ENCODE assay signal across 8 mouse cellular contexts in the genomic region with DNA sequence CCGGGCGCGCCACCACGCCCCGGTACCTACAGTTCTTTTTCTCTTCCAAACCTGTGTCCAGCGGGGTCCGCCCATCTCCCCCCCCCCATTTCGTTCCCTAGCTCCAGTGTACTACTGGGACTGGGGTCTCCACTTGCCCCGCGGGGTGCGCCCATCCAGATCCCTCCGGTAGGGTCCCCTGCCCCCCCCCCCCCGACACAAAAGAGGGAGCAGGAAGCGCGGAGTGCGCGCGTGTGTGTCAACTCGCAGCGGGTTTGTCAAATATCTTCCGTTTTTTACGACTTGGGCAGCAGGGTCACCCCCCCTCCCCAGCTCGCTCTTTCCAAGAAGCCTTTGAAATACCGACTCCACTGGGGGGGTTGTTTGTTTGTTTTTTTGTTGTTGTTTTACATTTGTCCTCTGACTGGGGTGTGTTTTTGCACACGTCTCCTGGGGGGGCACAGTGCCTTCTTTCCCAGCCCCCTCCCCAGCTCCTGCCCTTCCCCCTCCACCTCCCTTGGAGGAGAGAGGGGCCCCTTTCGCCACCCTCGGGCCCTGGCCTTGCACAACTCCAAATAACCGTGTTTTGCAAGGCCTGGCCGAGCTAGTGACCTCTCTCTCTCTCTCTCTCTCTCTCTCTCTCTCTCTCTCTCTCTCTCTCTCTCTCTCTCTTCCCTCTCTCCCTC. TPM values are rescaled to one million over a fixed set of nuclear protein-coding genes. Genes with fewer than 3 reads are reported as not detected.
DNase-seq lines count a peak whose midpoint lies in the region; ATAC-seq and TF ChIP-seq lines count a peak whose summit lies in the region.

No protein-coding gene starts in this region.

- peaks cover 4% of the 10 kb centered on the region for H3K79me2 ChIP-seq in myocyte (ENCODE audit: control insufficient read depth, insufficient read depth)

- H3K9me3 ChIP-seq in hindbrain, embryonic 11.5 days (ENCODE audit: control insufficient read depth, low read length) = no peaks in the 10 kb centered on the region
- H3K9me3 ChIP-seq in liver, embryonic 14.5 days (ENCODE audit: control insufficient read depth, low read length) = no peaks in the 10 kb centered on the region

- WGBS in spleen, adult 2 months = 1% methylated on average over 28 of the region's 29 CpGs
- under 1% methylated on average over 21 of the region's 29 CpGs for WGBS in hindbrain, embryonic 11.5 days
- 1% methylated on average over 29 of the region's 29 CpGs for WGBS in liver, embryonic 14.5 days (ENCODE audit: insufficient replicate concordance)

- no peak for TF ChIP-seq EP300 in liver, embryonic 14.5 days (IDR thresholded peaks at IDR 0.05; ENCODE audit: low read depth)

- H3K36me3 ChIP-seq in spleen, adult 2 months (ENCODE audit: control insufficient read depth, insufficient read depth, low read length) = peaks cover 14% of the 10 kb centered on the region
- H3K36me3 ChIP-seq in hindbrain, embryonic 11.5 days (ENCODE audit: control insufficient read depth, insufficient read depth, low read length) = peaks cover under 1% of the 10 kb centered on the region; the same call in 1 of the 2 replicates
- H3K36me3 ChIP-seq in liver, embryonic 14.5 days (replicated peaks; ENCODE audit: control insufficient read depth, insufficient read depth, low read depth) = no peaks in the 10 kb centered on the region; the same call in 1 of the 2 replicates
- H3K36me3 ChIP-seq in myocyte (ENCODE audit: control insufficient read depth, insufficient read depth) = peaks cover 5% of the 10 kb centered on the region

- no peak for ATAC-seq in hindbrain, embryonic 11.5 days (ENCODE audit: low FRiP score)
- ATAC-seq in liver, embryonic 14.5 days (ENCODE audit: insufficient read depth) = no peak

- TF ChIP-seq CTCF in spleen, adult 2 months (IDR thresholded peaks at IDR 0.05; ENCODE audit: extremely low read depth, insufficient read depth, insufficient read length, insufficient replicate concordance) = no peak
- no peak for TF ChIP-seq CTCF in liver, embryonic 14.5 days (IDR thresholded peaks at IDR 0.05; ENCODE audit: low read depth)

- peak overlapping the region; percentile 94 for H3K4me2 ChIP-seq in hindbrain, embryonic 11.5 days (replicated peaks; ENCODE audit: low read depth, low read length)
- peak overlapping the region; percentile 98 for H3K4me2 ChIP-seq in liver, embryonic 14.5 days (ENCODE audit: low read depth)
- H3K4me2 ChIP-seq in myocyte (ENCODE audit: low read depth) = peak overlapping the region; percentile 99

- peak overlapping the region; percentile 92 for H3K27ac ChIP-seq in spleen, adult 2 months (ENCODE audit: insufficient read depth, low read length)
- H3K27ac ChIP-seq in hindbrain, embryonic 11.5 days (ENCODE audit: low read depth, low read length) = peak overlapping the region; percentile 89
- no peak overlapping the region; the same call in none of the 2 replicates for H3K27ac ChIP-seq in liver, embryonic 14.5 days

- peaks cover 6% of the 10 kb centered on the region; the same call in 1 of the 2 replicates for H3K4me1 ChIP-seq in spleen, adult 2 months (ENCODE audit: control insufficient read depth, insufficient read depth, insufficient read length)
- peaks cover 25% of the 10 kb centered on the region for H3K4me1 ChIP-seq in hindbrain, embryonic 11.5 days (replicated peaks; ENCODE audit: control insufficient read depth, insufficient read depth, low read length)
- H3K4me1 ChIP-seq in liver, embryonic 14.5 days (replicated peaks; ENCODE audit: control insufficient read depth in 2 of 2, insufficient read depth in 2 of 2, low read length in 1 of 2) = peaks cover 9 to 12% of the 10 kb centered on the region in 2 experiments

- peak in 1 of 2 experiments; percentile 39 for DNase-seq in spleen, adult 2 months (ENCODE audit: low read depth in 1 of 2, low spot score in 2 of 2)
- DNase-seq in spleen, adult 12 weeks (ENCODE audit: low spot score) = no peak
- peak; percentile 44 to 50 for DNase-seq in cerebellum, postnatal 14 days
- no peak for DNase-seq in hindbrain, embryonic 11.5 days (ENCODE audit: low spot score)
- no peak for DNase-seq in liver, embryonic 14.5 days (ENCODE audit: low read depth in 3 of 3, low spot score in 3 of 3)
- no peak for DNase-seq in right cerebral cortex, adult 2 months (ENCODE audit: low spot score in 2 of 2)
- no peak for DNase-seq in gastrocnemius, postnatal 4 days (ENCODE audit: low spot score in 2 of 2)

- no peaks in the 10 kb centered on the region for H3K27me3 ChIP-seq in spleen, adult 2 months (ENCODE audit: control insufficient read depth, insufficient read depth, low read length)
- H3K27me3 ChIP-seq in hindbrain, embryonic 11.5 days (ENCODE audit: control insufficient read depth, insufficient read depth, low read length) = peaks cover 12% of the 10 kb centered on the region
- no peaks in the 10 kb centered on the region for H3K27me3 ChIP-seq in liver, embryonic 14.5 days (ENCODE audit: control insufficient read depth, insufficient read depth, low read length)
- H3K27me3 ChIP-seq in myocyte (ENCODE audit: control insufficient read depth, insufficient read depth, insufficient read length) = no peaks in the 10 kb centered on the region

- H3K4me3 ChIP-seq in spleen, adult 2 months (ENCODE audit: extremely low read depth, insufficient read depth, insufficient read length) = peak overlapping the region; percentile 96
- peak overlapping the region; percentile 82 for H3K4me3 ChIP-seq in hindbrain, embryonic 11.5 days (ENCODE audit: low read depth, low read length)
- H3K4me3 ChIP-seq in liver, embryonic 14.5 days (ENCODE audit: insufficient read depth in 1 of 2, low read depth in 2 of 2, low read length in 2 of 2) = peak overlapping the region; percentile 74 to 87
- peak overlapping the region; percentile 96 for H3K4me3 ChIP-seq in myocyte

- no peak for TF ChIP-seq POLR2A in spleen, adult 2 months (IDR thresholded peaks at IDR 0.05; ENCODE audit: low read depth, low read length)
- TF ChIP-seq POLR2A in myocyte (IDR thresholded peaks at IDR 0.05; ENCODE audit: insufficient read length, low read depth) = no peak

- peak overlapping the region; percentile 12 for H3ac ChIP-seq in myocyte (ENCODE audit: control insufficient read depth, insufficient read length)

- peak overlapping the region; percentile 83 for H3K9ac ChIP-seq in hindbrain, embryonic 11.5 days (ENCODE audit: low read depth, low read length)
- peak overlapping the region; percentile 78 for H3K9ac ChIP-seq in liver, embryonic 14.5 days (replicated peaks)

TF ChIP-seq in myocyte, 11 proteins besides CTCF, POLR2A, EP300 and RAD21:
- no peak for TF ChIP-seq REST (IDR thresholded peaks at IDR 0.05; ENCODE audit: insufficient read depth, insufficient read length)
TF ChIP-seq in myocyte: peak in this region for 0.

RNA-seq across cellular contexts. Expression of gene Arid3a, which starts 1.3 kb away (rescaled TPM):
- polyA plus RNA-seq in spleen, adult 2 months (2012; rRNA removed) = 15.0 and 23.2 TPM in 2 replicates
- polyA plus RNA-seq in hindbrain, embryonic 11.5 days (2014; fragmentation: Nextera tagmentation; extraction: Ambion mirVana) = 4.9 and 9.0 TPM in 2 replicates
- 5.5 and 6.4 TPM in 2 replicates for polyA plus RNA-seq in liver, embryonic 14.5 days (2012; rRNA removed)
- polyA plus RNA-seq in liver, embryonic 14.5 days (2014; fragmentation: Nextera tagmentation; extraction: Ambion mirVana) = 3.4 and 3.9 TPM in 2 replicates
- 1.2 TPM for polyA plus RNA-seq in myocyte (2012; fragmentation: generic; extraction: Trizol)
- total RNA-seq in gastrocnemius, postnatal 4 days (2021) = 1 to 10 TPM; 4.5 to 4.9 TPM

RNA-seq across cellular contexts. Expression of gene R3hdm4, which starts 7.2 kb away (rescaled TPM):
- 117 and 150 TPM in 2 replicates for polyA plus RNA-seq in spleen, adult 2 months (2012; rRNA removed)
- polyA plus RNA-seq in hindbrain, embryonic 11.5 days (2014; fragmentation: Nextera tagmentation; extraction: Ambion mirVana) = 131 and 139 TPM in 2 replicates
- polyA plus RNA-seq in liver, embryonic 14.5 days (2012; rRNA removed) = 34.7 and 41.4 TPM in 2 replicates
- 38.5 and 46.0 TPM in 2 replicates for polyA plus RNA-seq in liver, embryonic 14.5 days (2014; fragmentation: Nextera tagmentation; extraction: Ambion mirVana)
- polyA plus RNA-seq in myocyte (2012; fragmentation: generic; extraction: Trizol) = 69.0 TPM
- 100 to 1,000 TPM in 1 of 2 experiments, 10 to 100 TPM in 1; 97.9 to 102 TPM for total RNA-seq in gastrocnemius, postnatal 4 days (2021)

RNA-seq across cellular contexts. Expression of gene Kiss1r, which starts 11.4 kb away (rescaled TPM):
- 5.3 and 6.3 TPM in 2 replicates for polyA plus RNA-seq in spleen, adult 2 months (2012; rRNA removed)
- polyA plus RNA-seq in hindbrain, embryonic 11.5 days (2014; fragmentation: Nextera tagmentation; extraction: Ambion mirVana) = 0.26 and 0.36 TPM in 2 replicates
- polyA plus RNA-seq in liver, embryonic 14.5 days (2012; rRNA removed) = 0.17 and 0.30 TPM in 2 replicates
- 0.11 TPM in 1 of 2 replicates, not detected in the other for polyA plus RNA-seq in liver, embryonic 14.5 days (2014; fragmentation: Nextera tagmentation; extraction: Ambion mirVana)
- polyA plus RNA-seq in myocyte (2012; fragmentation: generic; extraction: Trizol) = 0.59 TPM
- total RNA-seq in gastrocnemius, postnatal 4 days (2021) = under 1 TPM; 0.41 to 0.56 TPM

RNA-seq across cellular contexts. Expression of gene Gm26602, which starts 17.5 kb away (rescaled TPM):
- not detected in 2 replicates for polyA plus RNA-seq in spleen, adult 2 months (2012; rRNA removed)
- 23.6 and 25.3 TPM in 2 replicates for polyA plus RNA-seq in hindbrain, embryonic 11.5 days (2014; fragmentation: Nextera tagmentation; extraction: Ambion mirVana)
- polyA plus RNA-seq in liver, embryonic 14.5 days (2012; rRNA removed) = not detected in 2 replicates
- not detected in 2 replicates for polyA plus RNA-seq in liver, embryonic 14.5 days (2014; fragmentation: Nextera tagmentation; extraction: Ambion mirVana)
- not detected for polyA plus RNA-seq in myocyte (2012; fragmentation: generic; extraction: Trizol)
- total RNA-seq in gastrocnemius, postnatal 4 days (2021) = not detected

RNA-seq across cellular contexts. Expression of gene Med16, which starts 19.4 kb away (rescaled TPM):
- polyA plus RNA-seq in spleen, adult 2 months (2012; rRNA removed) = 46.4 and 73.7 TPM in 2 replicates
- polyA plus RNA-seq in hindbrain, embryonic 11.5 days (2014; fragmentation: Nextera tagmentation; extraction: Ambion mirVana) = 33.7 and 41.8 TPM in 2 replicates
- polyA plus RNA-seq in liver, embryonic 14.5 days (2012; rRNA removed) = 13.3 and 14.3 TPM in 2 replicates
- polyA plus RNA-seq in liver, embryonic 14.5 days (2014; fragmentation: Nextera tagmentation; extraction: Ambion mirVana) = 10.0 and 12.0 TPM in 2 replicates
- 31.4 TPM for polyA plus RNA-seq in myocyte (2012; fragmentation: generic; extraction: Trizol)
- 10 to 100 TPM; 39.4 to 41.1 TPM for total RNA-seq in gastrocnemius, postnatal 4 days (2021)

Comparison
In these comparisons a context has a peak if more than half of its experiments do, and no peak if none do; other contexts are left out.
1. DNase-seq: peak in cerebellum, postnatal 14 days (2 of 2); none in spleen, adult 12 weeks (single experiment), hindbrain, embryonic 11.5 days (single experiment), liver, embryonic 14.5 days (0 of 3), right cerebral cortex, adult 2 months (0 of 2) and gastrocnemius, postnatal 4 days (0 of 2).
2. Peak in every context shown above with its lines, with median percentiles within 50 percentile points of each other: H3K4me3 ChIP-seq and H3K4me2 ChIP-seq.